Comparison of ENCODE assay signal across 10 mouse cellular contexts in the genomic region with DNA sequence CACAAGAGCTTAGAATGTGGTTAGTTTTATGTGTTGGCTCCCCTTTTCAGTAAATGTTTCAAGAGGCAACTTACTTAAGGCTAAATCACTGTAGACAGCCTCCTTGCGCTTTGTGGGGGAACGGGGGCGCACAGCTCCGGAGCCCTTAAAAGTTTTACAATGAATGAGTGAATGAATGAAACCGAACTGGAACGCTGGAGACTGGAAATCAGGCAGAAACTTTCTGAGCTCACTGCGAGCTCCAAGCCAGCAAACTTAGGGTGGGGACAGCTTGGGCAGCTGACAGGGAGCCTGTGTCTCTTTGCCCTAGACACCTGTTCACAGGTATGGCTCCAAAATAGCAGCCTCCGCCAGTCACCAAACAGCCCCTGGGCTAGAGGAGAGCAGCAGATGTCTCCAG. TPM values are rescaled to one million over a fixed set of nuclear protein-coding genes. Genes with fewer than 3 reads are reported as not detected.
DNase-seq lines count a peak whose midpoint lies in the region; ATAC-seq and TF ChIP-seq lines count a peak whose summit lies in the region.
"Had no signal": no experiment of that assay in that cellular context is flagged by ENCODE, and none has a peak within 500 bp of the region (broad histone marks: within the 10 kb centered on the region; RNA-seq: fewer than 3 reads in every experiment).

No protein-coding gene starts in this region.

- H3K9me3 ChIP-seq in kidney, postnatal 0 days (replicated peaks; ENCODE audit: low read length), result no peaks in the 10 kb centered on the region
- H3K9me3 ChIP-seq in forebrain, embryonic 14.5 days (replicated peaks; ENCODE audit: control insufficient read depth, low read length), result no peaks in the 10 kb centered on the region
- no peaks in the 10 kb centered on the region for H3K9me3 ChIP-seq in limb, embryonic 12.5 days

- ATAC-seq in kidney, postnatal 0 days (replicated peaks; ENCODE audit: low FRiP score, low read depth), result no peak
- no peak for ATAC-seq in forebrain, embryonic 14.5 days
- no peak for ATAC-seq in limb, embryonic 12.5 days (ENCODE audit: insufficient number of reproducible peaks, insufficient read depth, low FRiP score, low TSS enrichment, low read depth)

- peak overlapping the region; percentile 67 for H3K4me2 ChIP-seq in kidney, postnatal 0 days (ENCODE audit: low read length)
- peak overlapping the region; percentile 65 for H3K4me2 ChIP-seq in forebrain, embryonic 14.5 days (ENCODE audit: low read length)
- peak overlapping the region; percentile 64 for H3K4me2 ChIP-seq in limb, embryonic 12.5 days

- no peak overlapping the region for H3K27ac ChIP-seq in kidney, postnatal 0 days
- no peak overlapping the region for H3K27ac ChIP-seq in forebrain, embryonic 14.5 days (ENCODE audit: low read depth, low read length)
- H3K27ac ChIP-seq in limb, embryonic 12.5 days, result no peak overlapping the region
- H3K27ac ChIP-seq in layer of hippocampus, adult 2 months, result no peak overlapping the region

- TF ChIP-seq CTCF in kidney, postnatal 0 days (IDR thresholded peaks at IDR 0.05; ENCODE audit: low read depth), result no peak
- TF ChIP-seq CTCF in layer of hippocampus, adult 2 months (conservative IDR thresholded peaks at IDR 0.05), result no peak

- H3K4me1 ChIP-seq in kidney, postnatal 0 days (replicated peaks; ENCODE audit: insufficient read depth, low read length), result no peaks in the 10 kb centered on the region
- H3K4me1 ChIP-seq in forebrain, embryonic 14.5 days (ENCODE audit: control insufficient read depth, insufficient read depth, low read length), result no peaks in the 10 kb centered on the region
- no peaks in the 10 kb centered on the region for H3K4me1 ChIP-seq in limb, embryonic 12.5 days (replicated peaks)

- peak overlapping the region; percentile 41; the same call in 1 of the 2 replicates for H3K4me3 ChIP-seq in kidney, postnatal 0 days (replicated peaks; ENCODE audit: low read depth, low read length)
- H3K4me3 ChIP-seq in forebrain, embryonic 14.5 days (ENCODE audit: low read depth, low read length), result peak overlapping the region; percentile 33
- peak overlapping the region; percentile 47 for H3K4me3 ChIP-seq in limb, embryonic 12.5 days (replicated peaks)
- H3K4me3 ChIP-seq in layer of hippocampus, adult 2 months, result no peak overlapping the region

- no peak overlapping the region for H3K9ac ChIP-seq in kidney, postnatal 0 days (ENCODE audit: low read depth, low read length)
- H3K9ac ChIP-seq in forebrain, embryonic 14.5 days (ENCODE audit: low read length), result no peak overlapping the region
- H3K9ac ChIP-seq in limb, embryonic 12.5 days (replicated peaks), result 0 out of 2 replicates have a peak overlapping the region, but pooled peaks have one; percentile 23

- H3K36me3 ChIP-seq in kidney, postnatal 0 days (ENCODE audit: insufficient read depth, low read length), result no peaks in the 10 kb centered on the region
- no peaks in the 10 kb centered on the region for H3K36me3 ChIP-seq in forebrain, embryonic 14.5 days (ENCODE audit: control insufficient read depth, insufficient read depth, low read length)
- H3K36me3 ChIP-seq in limb, embryonic 12.5 days, result no peaks in the 10 kb centered on the region

- 0 out of 2 replicates have a peak, but pooled peaks cover 3% of the 10 kb centered on the region for H3K27me3 ChIP-seq in kidney, postnatal 0 days (ENCODE audit: insufficient read depth, low read length)
- no peaks in the 10 kb centered on the region for H3K27me3 ChIP-seq in forebrain, embryonic 14.5 days (replicated peaks; ENCODE audit: control insufficient read depth, insufficient read depth, low read length)
- peaks cover 35% of the 10 kb centered on the region for H3K27me3 ChIP-seq in limb, embryonic 12.5 days

- DNase-seq in kidney, postnatal 0 days (ENCODE audit: low spot score), result no peak
- no peak for DNase-seq in kidney, adult 8-10 months
- DNase-seq in forebrain, embryonic 14.5 days (ENCODE audit: low spot score), result no peak
- peak; percentile 12 for DNase-seq in retina, embryonic 14.5 days (ENCODE audit: low spot score)
- no peak for DNase-seq in layer of hippocampus, adult 2 months (ENCODE audit: low spot score in 2 of 2)
- no peak for DNase-seq in c-Kit-positive CD71-positive TER-119-positive erythroid progenitor cells, embryonic 14.5 days (ENCODE audit: low spot score)
- no peak for DNase-seq in ovary, postnatal 14 days (ENCODE audit: low spot score)
- DNase-seq: cerebellum, postnatal 36 days had no signal

- WGBS in kidney, postnatal 0 days, result 33% methylated on average over 8 of the region's 8 CpGs
- WGBS in forebrain, embryonic 14.5 days, result 30% methylated on average over 8 of the region's 8 CpGs
- WGBS in limb, embryonic 12.5 days, result 20% methylated on average over 8 of the region's 8 CpGs

RNA-seq across cellular contexts. Expression of a gene that starts 0.9 kb away (rescaled TPM):
- 1.7 and 1.8 TPM in 2 replicates for polyA plus RNA-seq in kidney, postnatal 0 days (2015; fragmentation: Nextera tagmentation; extraction: Ambion mirVana)
- polyA plus RNA-seq in forebrain, embryonic 14.5 days (2014; fragmentation: Nextera tagmentation; extraction: Ambion mirVana), result 0.53 and 0.73 TPM in 2 replicates
- polyA plus RNA-seq in limb, embryonic 12.5 days (2016; fragmentation: Nextera tagmentation; extraction: Ambion mirVana), result 30.8 and 35.9 TPM in 2 replicates
- under 1 TPM in 1 of 2 experiments, not detected in 1; 0.05 TPM for total RNA-seq in layer of hippocampus, adult 2 months (2021)
- total RNA-seq: MEL had no signal

Comparison
In these comparisons a context has a peak if more than half of its experiments do, and no peak if none do; other contexts are left out.
1. RNA of a gene that starts 0.9 kb away (polyA plus RNA-seq): 30.8 to 35.9 TPM in limb, embryonic 12.5 days; 1.7 to 1.8 TPM in kidney, postnatal 0 days and 0.53 to 0.73 TPM in forebrain, embryonic 14.5 days; every median in the first group is over 10 times any median in the second.
2. Peak in every context shown above with its lines, with median percentiles within 50 percentile points of each other: H3K4me2 ChIP-seq.